Mouse (Mus musculus): ENCODE results near the gene Amd1. TPM values are rescaled to one million over a fixed set of nuclear protein-coding genes. Genes with fewer than 3 reads are reported as not detected.

The Amd1 gene
- 6.2 and 14.9 TPM in 2 replicates for polyA plus RNA-seq (2012; rRNA removed)

DNA sequence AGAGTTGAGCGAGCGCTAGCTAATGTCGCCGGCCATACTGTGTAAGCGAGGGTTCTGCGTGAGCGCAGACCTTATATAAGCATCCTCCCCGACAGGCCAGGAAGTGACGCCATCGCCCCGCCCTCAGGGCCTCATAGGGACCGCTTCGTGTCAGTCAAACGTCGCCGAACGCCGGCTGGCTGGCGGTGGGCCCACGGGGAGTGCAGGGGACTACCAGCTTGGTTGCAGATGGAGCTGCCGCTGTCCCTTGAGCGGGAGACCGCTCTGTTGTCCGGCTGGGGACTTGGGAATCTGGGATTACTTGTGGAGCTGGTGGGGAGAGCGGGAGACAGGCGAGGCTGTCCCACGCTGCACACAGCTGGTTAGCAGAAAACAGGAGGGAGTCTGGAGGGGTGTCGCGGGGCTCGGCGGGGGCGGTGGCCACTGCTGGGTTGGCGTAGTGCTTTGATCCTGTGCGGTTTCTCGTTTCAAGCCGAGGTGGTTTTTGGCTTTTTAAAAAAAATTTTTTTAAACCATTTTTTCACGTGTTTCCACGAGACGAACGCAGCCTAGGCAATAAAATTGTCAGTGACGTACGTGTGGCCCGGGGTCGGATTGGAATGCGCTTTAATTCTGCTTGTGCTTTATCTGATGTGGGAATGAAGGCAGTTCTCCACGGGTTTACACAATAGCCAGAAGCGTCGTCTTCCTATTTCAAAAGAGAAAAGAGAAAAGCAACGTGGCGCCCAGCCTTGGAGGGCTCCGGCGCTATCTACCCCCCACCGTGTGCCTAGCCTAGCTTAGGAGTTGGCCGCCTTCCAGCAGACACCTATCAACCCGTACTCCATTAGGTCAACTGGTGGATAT is at the start of gene Amd1:
Gene Amd1 (minus strand): TSS at position 47 of the 846 bp plus-strand sequence.
- TF ChIP-seq CTCF (IDR thresholded peaks at IDR 0.05; ENCODE audit: insufficient read depth, low read length) (no peak), POLR2A (IDR thresholded peaks at IDR 0.05; ENCODE audit: borderline replicate concordance, extremely low read depth, low read depth, low read length) (peak; percentile 74; the same call in 1 of the 2 replicates)
- Histone ChIP-seq H3K4me1 (ENCODE audit: control insufficient read depth, insufficient read depth, low read length) (no peaks in the 10 kb centered on the region; the same call in 1 of the 2 replicates), H3K4me3 (replicated peaks; ENCODE audit: extremely low read depth, low read depth, low read length) (peak within 1 kb of the TSS; percentile 95)
- DNase-seq: peak; percentile 100
- under 1% methylated on average over 55 of the region's 55 CpGs for whole genome bisulfite sequencing

- Histone ChIP-seq H3K4me3 (replicated peaks; ENCODE audit: extremely low read depth, low read depth, low read length) (no peak overlapping the region), H3K4me1 (ENCODE audit: control insufficient read depth, insufficient read depth, low read length) (no peaks in the 10 kb centered on the region; the same call in 1 of the 2 replicates)
- no peak for DNase-seq
- WGBS: 68% methylated on average over 4 of the region's 4 CpGs
- TF ChIP-seq CTCF (IDR thresholded peaks at IDR 0.05; ENCODE audit: insufficient read depth, low read length) (no peak), POLR2A (IDR thresholded peaks at IDR 0.05; ENCODE audit: borderline replicate concordance, extremely low read depth, low read depth, low read length) (no peak)
Measured at GRCm38 (mm10) chr10:40351156-40351555, 49.2 kb upstream of the Amd1 start.

DNA sequence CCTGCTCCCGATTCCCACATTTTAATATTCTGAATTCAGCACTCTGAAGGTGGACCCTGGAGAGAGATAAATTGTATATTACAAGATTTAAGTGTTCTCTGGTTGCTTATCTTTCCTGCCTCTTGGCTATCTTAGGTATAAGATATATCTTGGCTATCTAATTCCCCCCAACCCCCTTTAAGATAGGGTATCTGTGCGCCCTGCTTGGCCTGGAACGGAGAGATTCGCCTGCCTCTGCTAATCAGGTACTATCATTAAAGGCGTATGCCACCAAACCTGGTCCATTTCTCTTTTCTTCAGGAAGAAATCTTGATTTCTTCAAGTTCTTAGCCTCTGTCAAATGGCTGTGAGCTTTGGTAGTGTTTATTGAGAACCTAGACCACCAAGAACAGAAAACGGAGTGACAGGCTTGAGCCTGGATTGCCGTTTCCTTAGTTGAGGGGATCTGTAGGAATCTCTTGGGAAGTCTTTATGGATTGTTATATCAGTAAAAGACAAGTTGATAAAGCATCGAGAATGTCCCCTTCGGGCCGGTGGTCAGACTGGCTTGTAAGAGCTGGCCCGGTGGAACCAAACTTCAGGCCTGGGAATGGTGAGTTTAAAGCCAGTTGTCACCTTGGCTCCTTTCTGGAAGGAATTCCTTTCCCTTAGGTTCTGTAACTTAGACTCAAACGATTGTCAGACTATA is 48.4 kb upstream of the Amd1 start:
- no peak for DNase-seq
- 42% methylated on average over 12 of the region's 12 CpGs for WGBS
- Histone ChIP-seq H3K4me1 (ENCODE audit: control insufficient read depth, insufficient read depth, low read length) (no peaks in the 10 kb centered on the region; the same call in 1 of the 2 replicates), H3K4me3 (replicated peaks; ENCODE audit: extremely low read depth, low read depth, low read length) (peak overlapping the region; percentile 76)
- no peak for TF ChIP-seq CTCF (IDR thresholded peaks at IDR 0.05; ENCODE audit: insufficient read depth, low read length)
- TF ChIP-seq POLR2A (IDR thresholded peaks at IDR 0.05; ENCODE audit: borderline replicate concordance, extremely low read depth, low read depth, low read length): no peak

DNA sequence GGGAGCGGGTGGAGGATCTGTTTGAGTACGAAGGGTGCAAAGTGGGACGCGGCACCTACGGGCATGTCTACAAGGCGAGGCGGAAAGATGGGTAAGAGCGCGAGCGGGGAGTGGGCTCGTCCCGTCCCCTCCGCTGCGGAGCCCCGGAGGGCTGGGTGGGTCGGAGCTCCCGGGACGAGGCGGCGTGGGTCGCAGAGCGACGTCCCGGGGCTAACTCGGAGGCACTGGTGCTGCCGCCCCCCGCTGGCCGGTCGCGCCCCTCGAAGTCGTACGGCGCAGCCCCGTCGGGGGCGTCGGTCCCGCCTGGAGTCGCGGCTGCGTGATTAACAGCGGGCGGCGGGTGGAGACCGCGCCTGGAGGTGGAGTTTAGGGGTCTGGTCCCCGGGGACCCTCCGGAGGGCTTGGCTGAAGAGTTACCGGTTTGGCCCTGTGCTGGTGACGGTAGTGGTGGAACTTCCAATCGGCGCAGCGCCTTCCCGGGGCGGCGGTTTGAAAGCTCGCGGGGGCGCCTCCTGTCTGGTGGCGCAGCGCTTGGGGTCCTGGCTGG is 47.7 kb upstream of the Amd1 start:
- TF ChIP-seq POLR2A (IDR thresholded peaks at IDR 0.05; ENCODE audit: borderline replicate concordance, extremely low read depth, low read depth, low read length): no peak
- TF ChIP-seq CTCF (IDR thresholded peaks at IDR 0.05; ENCODE audit: insufficient read depth, low read length): no peak

DNA sequence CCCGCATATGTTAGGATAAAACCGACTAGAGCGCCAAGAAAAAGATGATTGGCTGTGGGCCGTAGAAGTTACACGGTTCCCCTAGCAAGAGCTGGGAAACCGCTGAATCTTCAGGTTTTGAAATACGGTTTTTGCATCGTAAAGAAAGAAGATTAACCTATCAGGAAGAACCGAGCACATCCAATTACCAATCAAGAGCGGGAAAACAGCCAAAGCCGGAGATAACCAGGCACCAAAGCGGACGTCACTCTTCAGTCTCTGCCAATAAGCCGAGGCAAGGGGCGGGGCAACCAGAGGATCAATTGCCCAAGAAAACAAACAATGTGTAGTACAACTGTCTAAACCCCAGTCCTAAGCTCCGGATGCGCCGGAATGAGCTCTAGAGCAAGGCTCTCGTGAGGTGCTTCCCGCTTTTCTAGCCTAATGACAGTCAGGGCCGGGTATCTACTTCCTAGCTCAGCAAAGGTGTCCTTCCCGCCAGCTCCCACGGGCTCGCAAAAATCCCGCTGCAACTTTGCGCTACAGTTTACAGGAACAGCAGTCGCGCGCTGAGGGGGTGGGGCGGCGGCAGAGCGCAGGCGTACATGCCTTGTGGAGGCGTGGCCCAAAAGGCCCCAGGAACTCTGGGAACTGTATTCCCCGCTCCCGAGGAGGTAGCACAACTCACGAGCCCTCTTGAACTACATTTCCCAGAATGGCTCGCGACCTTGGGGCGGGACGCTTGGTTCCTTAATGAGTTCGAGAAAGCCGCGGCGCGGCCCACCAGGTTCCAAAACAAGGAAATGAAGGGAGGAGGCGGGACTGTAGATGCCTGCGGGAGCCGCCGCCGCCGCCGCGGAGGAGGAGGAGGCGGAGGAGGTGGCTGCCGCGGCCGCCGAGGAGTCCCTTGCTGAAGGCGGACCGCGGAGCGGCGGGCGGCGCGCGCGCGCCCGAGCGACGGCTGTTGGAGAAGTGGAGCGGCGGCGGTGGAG is 46.9 kb upstream of the Amd1 start:
- TF ChIP-seq CTCF (IDR thresholded peaks at IDR 0.05; ENCODE audit: insufficient read depth, low read length): no peak
- TF ChIP-seq POLR2A (IDR thresholded peaks at IDR 0.05; ENCODE audit: borderline replicate concordance, extremely low read depth, low read depth, low read length): peak; percentile 85; the same call in 1 of the 2 replicates
- DNase-seq: peak; percentile 94
- Histone ChIP-seq H3K4me3 (replicated peaks; ENCODE audit: extremely low read depth, low read depth, low read length) (peak overlapping the region; percentile 94), H3K4me1 (ENCODE audit: control insufficient read depth, insufficient read depth, low read length) (no peaks in the 10 kb centered on the region)
- WGBS: under 1% methylated on average over 76 of the region's 76 CpGs

More for the DNA sequence above, 47.7 kb upstream of the Amd1 start:
- Histone ChIP-seq H3K4me1 (ENCODE audit: control insufficient read depth, insufficient read depth, low read length) (no peaks in the 10 kb centered on the region; the same call in 1 of the 2 replicates), H3K4me3 (replicated peaks; ENCODE audit: extremely low read depth, low read depth, low read length) (peak overlapping the region; percentile 76)
- no peak for DNase-seq
- WGBS: under 1% methylated on average over 62 of the region's 62 CpGs

- WGBS: 62% methylated on average over 9 of the region's 9 CpGs
- no peak for TF ChIP-seq POLR2A (IDR thresholded peaks at IDR 0.05; ENCODE audit: borderline replicate concordance, extremely low read depth, low read depth, low read length)
- no peak for TF ChIP-seq CTCF (IDR thresholded peaks at IDR 0.05; ENCODE audit: insufficient read depth, low read length)
- no peak for DNase-seq
- H3K4me1 ChIP-seq (ENCODE audit: control insufficient read depth, insufficient read depth, low read length): no peaks in the 10 kb centered on the region
- H3K4me3 ChIP-seq (replicated peaks; ENCODE audit: extremely low read depth, low read depth, low read length): no peak overlapping the region
Measured at GRCm38 (mm10) chr10:40347461-40347954, 45.5 kb upstream of the Amd1 start.

- WGBS: 81% methylated on average over 3 of the region's 3 CpGs
- no peak for DNase-seq
- TF ChIP-seq POLR2A (IDR thresholded peaks at IDR 0.05; ENCODE audit: borderline replicate concordance, extremely low read depth, low read depth, low read length) (no peak), CTCF (IDR thresholded peaks at IDR 0.05; ENCODE audit: insufficient read depth, low read length) (no peak)
- no peak overlapping the region for H3K4me3 ChIP-seq (replicated peaks; ENCODE audit: extremely low read depth, low read depth, low read length)
- no peaks in the 10 kb centered on the region for H3K4me1 ChIP-seq (ENCODE audit: control insufficient read depth, insufficient read depth, low read length)
Measured at GRCm38 (mm10) chr10:40346776-40347403, 44.9 kb upstream of the Amd1 start.

DNA sequence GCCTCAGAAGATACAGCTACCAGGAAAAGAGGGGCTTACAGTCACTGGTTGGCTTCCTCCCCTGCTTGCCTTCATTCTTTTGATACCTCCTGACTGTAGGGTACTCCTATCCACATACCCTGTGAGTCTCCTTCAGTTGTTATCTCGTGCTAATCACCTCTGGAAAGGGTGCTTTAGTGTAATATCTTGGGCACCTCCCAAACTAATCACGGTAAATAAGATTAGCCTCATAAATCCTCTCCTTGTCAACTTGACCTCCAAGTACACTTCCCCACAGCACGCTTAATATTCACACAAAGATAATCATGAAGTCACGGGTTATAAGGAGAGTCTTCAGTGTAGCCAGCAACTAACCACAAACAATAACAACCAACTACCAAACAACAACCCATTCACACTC is 40.0 kb upstream of the Amd1 start:
- TF ChIP-seq CTCF (IDR thresholded peaks at IDR 0.05; ENCODE audit: insufficient read depth, low read length) (no peak), POLR2A (IDR thresholded peaks at IDR 0.05; ENCODE audit: borderline replicate concordance, extremely low read depth, low read depth, low read length) (no peak)

More for the DNA sequence above, 40.0 kb upstream of the Amd1 start:
- no peak for DNase-seq
- 61% methylated on average over 4 of the region's 4 CpGs for WGBS
- Histone ChIP-seq H3K4me1 (ENCODE audit: control insufficient read depth, insufficient read depth, low read length) (no peaks in the 10 kb centered on the region), H3K4me3 (replicated peaks; ENCODE audit: extremely low read depth, low read depth, low read length) (no peak overlapping the region)
